Mouse (Mus musculus) embryo, embryonic 9.5 days (tissue): Measurements from ENCODE around the gene Mybpc1.

Experiments used
- DNase-seq: peaks from one replicate; pipeline ENCODE4 v3.0.0-alpha.2; 2017; ENCODE audit errors: extremely low spot score

Gene Mybpc1

DNA sequence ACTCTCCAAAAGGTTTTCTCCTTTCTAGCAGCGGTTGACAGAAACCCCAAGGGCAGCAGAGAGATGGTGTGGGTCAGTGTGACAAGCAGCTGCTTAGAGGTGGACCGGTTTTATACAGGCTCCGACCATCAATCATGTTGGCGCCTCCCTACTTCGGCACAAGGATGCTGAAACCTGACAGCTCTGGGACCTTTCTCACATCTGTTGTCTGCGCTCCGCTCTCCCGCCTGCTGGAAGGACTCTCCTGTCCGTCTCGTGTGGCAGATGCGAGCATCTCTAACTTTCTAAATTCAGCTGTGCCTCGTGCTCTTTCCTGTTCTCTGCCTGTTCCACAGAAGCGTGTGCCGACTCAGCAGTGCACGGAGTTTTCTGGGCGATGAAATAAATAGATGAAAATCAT, at the start of gene Mybpc1:
Gene Mybpc1 (minus strand): TSS at position 210 of the 400 bp plus-strand sequence.
- peak; percentile 51 for DNase-seq

DNA sequence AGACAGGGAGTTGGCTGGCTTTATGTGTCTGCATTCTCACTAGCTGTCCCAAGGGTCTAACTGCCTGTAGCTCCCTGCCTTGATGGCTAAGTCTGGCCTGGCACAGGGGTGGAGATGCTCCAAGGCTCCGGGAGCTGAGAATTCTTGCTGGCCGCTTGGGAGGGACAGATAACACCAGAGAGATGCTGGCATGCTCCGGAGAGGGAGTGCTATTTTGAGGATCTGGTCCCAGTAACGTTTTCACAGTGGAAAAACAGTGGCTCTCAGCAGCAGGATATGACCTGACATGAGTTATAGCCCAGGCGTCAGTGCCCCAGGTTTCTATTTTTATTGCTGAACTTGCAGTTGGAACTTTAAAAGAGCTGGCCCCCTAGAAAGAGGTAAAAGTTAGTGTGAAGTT, 40.5 kb upstream of the Mybpc1 start:
- no peak for DNase-seq

DNA sequence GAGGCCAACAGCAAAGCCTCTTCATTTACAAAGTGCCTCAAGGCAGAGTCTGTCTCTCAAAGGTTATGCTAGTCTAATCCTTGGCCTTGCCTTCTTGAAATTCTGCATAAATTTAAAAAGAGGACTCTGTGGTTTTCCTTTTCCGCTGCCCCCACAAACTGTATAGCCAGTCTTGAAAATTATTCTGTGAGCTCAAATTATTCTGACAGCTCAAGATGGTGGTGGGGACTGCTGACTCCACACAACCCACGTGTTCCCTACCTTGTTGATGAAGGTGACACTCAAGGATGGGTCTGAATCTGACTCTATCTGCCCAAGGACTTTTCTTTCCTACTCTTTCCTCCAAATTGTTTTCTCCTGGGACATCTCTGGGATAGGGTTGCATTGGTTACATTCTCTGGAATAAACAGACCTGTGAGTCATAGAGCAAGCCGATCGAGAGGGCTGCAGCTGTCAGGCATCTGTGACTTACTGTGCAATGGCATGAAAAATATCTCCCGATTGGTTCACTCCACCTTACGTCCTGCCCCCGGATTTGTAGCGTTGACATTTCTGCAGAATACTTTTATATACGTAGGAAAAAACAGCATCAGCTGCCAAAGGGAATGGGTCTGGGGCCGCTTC, 26.5 kb upstream of the Mybpc1 start:
- DNase-seq: no peak

DNA sequence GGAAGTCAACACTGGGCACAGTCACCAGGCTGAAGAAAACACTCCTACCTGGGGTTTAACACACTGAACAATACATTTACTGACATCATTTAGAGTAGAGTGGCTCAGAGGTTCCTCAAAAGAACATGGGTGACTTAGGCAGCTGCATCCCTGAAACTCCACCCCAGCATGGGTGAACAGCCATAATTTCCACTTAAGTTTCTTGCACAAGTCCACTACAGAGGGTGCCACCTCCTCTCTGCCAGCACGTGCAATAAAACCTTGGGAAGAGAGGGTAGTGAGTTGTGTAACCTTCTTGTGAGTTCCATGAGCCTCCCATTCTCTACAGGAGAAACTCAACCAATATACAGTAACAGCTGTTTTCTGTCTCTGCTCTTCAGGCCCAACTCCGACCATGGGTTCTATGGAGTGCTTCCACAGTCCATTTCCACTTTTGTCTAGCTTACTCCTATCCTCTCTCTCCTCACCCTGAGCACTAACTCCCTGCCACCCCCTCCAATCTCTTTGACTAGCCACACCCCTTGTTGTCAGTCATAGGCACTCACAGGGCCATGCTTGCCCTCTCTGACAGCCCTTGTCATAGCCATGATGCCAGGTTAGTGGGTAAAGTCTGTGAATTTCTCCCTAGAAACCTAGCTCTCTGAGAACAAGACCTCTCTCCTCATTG, 25.8 kb upstream of the Mybpc1 start:
- DNase-seq: no peak

DNA sequence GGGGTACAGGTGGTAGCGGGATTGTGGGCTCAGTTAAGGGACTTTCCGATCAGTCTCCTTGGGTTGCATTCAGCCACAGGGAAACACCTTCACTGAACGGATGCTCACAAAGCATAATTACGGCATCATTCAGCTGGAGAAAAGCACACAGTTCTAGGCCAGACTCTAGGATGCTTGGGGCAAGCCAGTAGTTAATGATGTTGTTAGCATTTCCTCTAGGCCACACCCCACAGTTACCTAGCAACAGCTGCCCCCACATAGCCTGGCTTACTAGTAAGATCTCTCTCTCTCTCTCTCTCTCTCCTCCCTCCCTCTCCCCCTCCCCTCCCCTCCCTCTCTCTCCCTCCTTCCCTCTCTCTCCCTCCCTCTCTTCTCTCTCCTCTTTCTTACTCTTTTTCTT, 22.1 kb upstream of the Mybpc1 start:
- no peak for DNase-seq

DNA sequence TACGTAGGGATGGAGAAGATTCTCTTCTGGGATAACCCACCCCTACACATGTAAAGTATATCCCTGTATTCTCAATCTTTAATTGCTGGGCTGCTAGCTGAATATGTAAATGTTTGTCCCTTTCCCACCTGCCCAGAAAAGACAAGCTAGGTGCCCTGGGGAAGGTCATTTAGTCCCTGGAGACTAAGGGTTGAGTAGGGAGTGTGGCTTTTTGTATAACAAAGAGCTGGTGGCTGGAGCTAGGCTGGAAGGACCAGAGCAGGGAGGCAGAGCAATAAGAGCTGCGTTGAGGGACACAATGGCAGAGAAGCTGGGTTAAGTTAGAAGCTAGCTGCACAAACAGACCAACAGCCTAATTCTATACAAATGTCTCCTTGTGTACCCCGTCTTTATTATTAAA, 21.2 kb upstream of the Mybpc1 start:
- DNase-seq: no peak

DNA sequence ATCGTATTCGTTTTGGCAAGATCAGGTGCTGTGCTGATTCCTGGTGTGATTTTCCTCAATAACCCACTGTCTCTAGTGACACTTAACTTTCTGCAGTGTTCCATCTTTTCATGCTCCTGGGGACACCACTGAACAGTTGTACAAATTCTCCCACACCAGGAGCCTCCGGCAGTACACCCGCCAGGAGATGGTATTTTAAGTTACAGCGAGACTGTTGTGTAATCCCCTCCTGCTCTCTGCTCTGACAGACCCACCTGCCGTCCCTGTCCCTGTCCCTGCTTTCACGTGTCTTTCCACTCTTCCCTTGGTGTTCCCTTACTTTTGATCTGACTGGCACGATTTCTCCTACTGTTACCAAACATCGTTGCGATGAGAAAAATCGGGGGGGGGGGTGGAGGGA, 19.3 kb upstream of the Mybpc1 start:
- DNase-seq: no peak

DNA sequence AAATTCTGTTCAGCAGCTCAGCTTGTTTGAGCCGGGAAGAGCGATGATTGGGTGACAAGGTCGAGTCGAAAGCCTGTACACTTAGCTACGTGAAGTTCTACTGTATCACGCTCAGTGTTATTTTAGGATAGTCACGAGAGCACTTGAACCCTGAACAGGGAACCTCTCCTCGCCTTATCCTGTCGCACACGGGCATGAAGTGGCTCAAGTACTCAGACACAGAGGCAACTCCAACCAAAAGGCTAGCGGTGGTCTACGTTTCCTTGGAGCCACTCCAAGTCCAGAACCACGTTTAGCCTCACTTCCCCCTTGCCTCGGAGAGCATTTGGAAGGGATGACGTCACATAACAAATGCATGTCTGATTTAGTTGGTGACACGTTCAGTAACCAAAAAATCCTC, 17.7 kb upstream of the Mybpc1 start:
- DNase-seq: no peak

DNA sequence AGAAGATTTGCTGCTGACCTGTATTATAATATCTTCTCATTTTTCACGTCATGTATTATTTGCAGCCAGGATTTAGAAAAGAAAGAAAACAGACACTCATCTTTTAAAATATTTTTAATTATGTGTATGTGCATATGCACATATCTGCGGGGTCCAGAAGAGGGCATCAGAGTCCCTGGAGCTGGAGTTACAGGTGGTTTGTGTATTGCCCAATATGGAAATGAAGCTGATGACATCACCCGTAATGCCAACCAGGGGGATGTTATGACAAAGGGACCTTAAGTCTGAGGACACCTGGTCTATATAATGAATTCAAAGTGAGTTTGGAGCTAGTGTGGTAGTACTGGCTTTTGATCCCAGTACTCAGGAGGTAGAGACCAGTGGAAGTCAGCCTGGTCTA, 15.9 kb upstream of the Mybpc1 start:
- DNase-seq: no peak

DNA sequence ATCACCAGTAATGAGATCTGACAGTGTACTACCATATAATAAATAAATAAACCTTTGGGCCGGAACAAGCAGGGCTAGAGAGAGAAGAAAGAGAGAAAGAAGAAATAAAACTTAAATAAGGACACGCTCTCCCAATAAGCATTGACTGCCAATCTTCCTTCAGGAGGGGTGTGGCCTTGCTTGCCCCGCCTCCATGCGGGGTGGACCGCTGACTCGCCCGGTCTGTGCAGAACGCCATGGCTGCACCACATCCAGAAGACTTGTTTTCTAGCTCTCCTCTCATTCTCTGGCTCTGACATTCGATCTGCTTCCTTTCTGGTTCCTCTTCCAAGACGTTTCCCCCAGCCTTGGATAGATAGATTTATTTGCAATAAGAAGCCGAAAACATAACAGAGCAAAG, 8.1 kb upstream of the Mybpc1 start:
- no peak for DNase-seq

DNA sequence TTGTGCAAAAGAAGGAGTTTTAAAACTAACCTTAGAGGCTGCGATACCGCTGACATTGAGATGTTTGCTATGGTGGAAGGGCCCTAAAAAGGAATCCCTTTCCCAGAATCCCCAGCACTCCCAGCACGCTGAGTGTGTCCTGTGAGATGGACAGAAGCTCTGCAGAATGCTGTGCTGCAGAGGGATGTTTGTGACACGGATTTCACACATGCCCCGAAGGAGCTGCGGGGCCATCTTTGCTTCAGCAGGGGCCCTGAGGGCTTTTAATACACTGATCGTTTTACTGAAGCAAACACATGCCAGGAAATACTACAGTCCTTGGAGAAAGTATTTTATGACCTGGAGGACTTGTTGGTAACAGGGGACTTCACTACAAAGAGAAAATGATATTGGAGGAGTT, 1.7 kb upstream of the Mybpc1 start:
- no peak for DNase-seq

DNA sequence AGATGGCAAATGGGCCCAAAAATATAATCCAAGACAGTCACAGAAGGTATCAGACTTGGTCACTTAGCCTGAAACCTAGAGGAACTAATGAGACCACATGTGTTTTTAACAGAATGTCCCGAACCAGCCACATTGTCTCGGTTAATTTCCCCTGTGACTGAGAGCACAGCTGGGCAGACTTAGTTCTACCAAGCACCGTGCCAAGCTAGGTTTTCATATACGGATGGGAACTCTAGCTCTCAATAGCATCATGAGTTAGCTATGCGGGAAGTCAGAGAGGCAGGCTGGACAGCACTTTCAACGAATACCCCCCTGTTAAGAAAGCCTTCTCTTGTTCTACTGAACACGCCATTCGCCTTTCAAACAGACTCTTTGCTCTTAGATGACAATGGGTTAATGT, 1.1 kb upstream of the Mybpc1 start:
- DNase-seq: no peak

DNA sequence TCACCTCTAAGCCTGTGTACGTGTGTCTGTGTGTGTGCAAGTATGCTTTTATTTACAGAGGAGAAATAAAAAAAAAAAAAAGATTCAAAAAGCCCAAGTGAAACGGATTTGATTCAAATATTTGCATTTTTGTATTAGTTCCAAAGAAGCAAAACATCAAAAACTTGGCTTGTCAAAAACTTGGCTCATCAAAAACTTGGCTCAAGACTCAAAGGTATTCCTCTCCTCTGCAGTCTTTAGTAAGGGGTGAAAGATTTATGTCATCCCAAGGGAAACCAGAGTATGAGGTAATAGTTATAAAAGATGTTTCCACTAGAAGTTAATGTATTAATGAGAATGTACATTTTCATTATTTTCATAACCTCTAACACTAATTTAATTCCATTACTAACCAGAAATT, 1.2 kb downstream of the Mybpc1 start:
- DNase-seq: no peak

DNA sequence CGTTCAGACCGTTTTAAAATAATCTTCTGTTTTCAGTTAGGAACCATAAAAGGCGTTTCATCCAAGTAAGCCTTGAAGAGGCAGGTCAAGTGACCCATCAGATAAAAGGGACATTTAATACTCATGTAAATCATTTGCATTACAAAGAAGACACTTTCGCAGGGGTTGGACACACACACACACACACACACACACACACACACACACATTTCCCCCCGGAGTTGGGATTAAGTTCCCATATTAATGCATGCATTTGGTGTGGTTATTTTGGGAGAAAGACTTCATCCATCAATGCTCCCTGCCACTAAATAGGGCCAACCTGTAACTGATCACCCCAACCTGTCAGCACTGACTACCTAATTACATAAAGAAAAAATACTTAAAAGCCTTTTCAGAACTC, 1.7 kb downstream of the Mybpc1 start:
- peak; percentile 12 for DNase-seq

DNA sequence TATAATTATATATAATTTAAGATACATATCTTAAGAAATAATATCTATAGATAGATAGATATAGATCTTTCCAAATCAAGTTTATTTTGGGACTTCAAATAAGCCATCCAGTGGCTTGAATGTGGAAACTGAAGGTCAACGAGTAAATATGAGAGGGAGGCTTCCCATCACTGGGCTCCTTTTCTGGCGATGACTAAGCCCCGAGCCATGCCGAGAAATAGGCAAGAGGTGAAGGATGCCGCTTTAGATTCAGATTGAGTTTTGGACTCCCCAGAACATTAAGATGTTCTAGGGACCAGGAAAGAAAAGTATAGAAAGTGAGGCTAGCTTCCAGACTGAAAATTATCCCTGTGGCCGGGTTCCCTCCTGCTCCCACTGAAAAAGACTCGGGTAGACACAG, 4.4 kb downstream of the Mybpc1 start:
- no peak for DNase-seq

DNA sequence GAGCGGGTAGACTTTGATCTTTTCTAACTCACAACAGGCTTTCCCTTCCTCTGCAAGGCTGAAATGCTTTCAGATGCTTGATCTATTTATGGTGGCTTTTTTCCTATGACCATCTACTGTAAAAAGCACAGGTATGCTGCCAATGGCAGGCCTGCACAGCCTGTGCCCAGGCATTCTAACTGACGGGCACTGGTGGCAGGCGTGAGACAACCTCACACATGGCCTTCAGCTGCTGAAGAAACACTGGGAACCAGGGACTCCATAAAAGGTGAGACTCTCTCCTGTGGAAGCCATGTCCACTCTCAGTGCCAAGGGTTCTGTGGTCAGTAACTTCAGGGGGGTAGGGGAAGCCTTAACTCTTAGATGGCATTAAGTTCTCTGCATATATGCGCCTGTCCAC, 12.6 kb downstream of the Mybpc1 start:
- no peak for DNase-seq

DNA sequence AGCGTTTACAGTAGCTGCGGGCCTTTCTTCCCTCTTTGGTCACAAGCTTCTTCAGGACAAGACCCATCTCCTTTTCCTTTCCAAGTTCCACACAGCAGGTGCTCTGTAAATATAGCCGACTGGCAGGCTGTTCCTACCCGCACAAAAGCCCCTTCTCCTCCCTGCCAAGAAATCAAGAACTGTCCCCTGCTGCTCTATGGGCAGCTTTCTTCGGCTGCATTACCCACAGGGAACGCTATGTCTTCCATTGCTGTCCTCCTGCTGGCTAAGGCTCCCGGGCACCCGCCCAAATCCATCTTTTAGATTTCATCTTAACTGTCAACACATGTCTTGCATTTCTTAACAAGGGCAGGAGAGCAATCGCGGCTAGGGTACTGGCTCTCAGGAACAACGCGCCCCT, 13.9 kb downstream of the Mybpc1 start:
- DNase-seq: no peak

DNA sequence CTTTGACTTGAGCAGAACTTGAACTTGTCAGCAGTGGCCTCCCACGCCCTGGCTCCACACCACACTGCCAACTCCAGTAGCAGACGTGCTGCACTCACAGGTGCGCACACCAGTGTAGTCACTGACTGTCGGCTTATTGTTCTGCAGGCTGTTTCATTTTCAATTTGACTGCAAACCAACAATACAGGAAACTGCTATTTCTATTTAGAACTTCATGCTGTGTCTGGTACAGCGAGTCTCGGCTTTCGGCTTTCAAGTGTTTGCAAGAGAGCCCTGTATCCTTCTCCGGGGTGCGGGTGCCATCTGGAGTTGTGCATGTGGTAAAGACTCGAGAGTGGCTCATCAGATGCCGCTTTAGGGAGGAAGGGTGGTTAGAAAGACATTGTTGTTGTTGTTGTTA, 20.5 kb downstream of the Mybpc1 start:
- no peak for DNase-seq

DNA sequence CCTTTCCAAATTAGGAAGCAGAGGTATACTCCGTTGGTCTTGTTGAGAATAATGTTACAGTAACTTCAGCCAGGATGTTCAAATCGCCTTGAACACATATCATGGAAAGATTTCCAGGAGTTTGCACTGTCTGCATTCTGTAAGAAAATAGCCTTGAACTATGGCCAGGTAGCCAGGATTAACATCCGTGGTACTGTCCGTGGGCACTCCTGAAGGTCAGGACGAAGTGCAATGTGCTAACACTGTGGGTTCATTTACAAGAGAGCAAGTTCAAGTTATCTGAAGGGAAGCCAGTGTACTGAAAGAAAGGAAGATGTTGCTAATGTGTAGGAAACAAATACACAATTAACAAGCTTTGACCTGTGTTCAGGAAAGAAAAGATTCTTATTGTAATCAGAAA, 24.2 kb downstream of the Mybpc1 start:
- no peak for DNase-seq

DNA sequence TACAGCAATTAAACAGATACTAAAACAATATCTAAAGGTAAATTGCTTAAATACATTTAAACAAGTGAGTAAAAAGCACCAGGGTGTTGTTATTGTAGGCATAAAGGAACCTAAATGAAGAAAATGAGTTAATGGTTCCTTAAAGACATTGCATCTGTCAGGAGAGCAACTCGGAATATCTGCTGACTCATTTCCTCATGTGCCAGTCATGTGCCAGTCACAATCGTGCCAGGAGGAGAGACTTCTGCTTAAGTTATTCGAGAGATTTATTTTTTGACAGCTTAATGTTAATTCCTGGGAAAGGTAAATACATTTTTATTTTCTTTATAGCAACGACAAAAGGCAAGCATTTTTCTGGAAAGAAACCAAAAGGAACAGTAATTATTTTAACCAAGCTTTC, 26.3 kb downstream of the Mybpc1 start:
- no peak for DNase-seq

DNA sequence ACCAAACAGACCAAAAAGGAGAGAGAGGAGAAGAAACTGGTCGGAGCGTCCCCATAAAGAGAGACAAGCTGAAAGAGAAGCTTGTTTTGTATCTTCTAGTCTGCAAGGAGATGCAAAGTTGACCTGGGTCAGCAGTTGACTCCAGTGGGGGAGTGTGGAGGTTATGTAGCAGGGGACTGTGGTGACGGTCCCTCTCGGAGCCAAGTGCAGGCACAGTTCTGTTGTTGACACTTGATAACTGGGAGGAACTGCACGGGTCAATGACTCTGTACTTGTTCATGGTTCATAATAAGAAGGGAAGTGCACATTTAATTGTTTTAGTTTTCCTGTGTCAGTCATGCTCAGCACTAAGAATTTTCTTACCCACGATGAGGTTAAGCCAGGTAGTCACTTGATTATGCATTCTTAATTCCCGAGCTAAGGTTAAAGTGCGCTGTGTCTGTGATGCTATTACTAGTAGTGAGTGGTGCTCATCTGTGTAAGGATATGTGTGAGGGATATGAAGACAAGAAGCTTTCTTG, 30.8 kb downstream of the Mybpc1 start:
- DNase-seq: no peak

DNA sequence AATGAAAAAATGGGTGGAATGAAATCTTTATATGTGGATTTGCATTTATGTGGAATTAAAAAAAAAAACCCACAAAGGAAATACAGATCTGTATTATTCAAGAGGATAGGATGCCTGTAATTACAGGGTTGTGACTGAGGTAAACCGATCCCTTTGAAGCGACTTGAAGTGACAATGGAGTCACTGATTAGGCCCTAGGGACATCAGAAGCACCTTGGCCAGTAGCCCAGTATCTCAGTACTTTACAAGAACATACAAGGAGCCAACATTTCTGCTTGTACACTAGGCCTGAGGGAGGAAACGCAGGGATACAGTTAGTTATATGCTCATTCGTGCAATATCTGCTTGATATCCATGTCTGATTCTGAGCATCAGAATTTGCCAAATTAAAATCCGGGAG, 32.8 kb downstream of the Mybpc1 start:
- no peak for DNase-seq

DNA sequence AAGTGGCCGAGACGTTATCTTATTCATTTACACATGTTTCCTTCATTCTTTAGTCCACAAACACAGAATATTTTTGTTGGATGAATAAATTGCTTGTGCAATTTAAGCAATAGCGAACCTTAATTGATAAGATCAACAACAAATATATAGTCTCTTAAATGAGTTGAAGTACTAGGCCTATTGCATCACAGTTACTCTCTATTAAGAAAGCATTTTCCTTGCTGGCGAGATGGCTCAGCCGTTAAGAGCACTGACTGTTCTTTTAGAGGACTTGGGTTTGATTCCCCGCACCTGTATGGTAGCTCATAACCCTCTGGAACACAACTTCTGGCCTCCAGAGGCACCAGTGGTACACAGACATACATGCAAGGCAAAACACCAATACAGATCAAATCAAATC, 47.9 kb downstream of the Mybpc1 start:
- no peak for DNase-seq

DNA sequence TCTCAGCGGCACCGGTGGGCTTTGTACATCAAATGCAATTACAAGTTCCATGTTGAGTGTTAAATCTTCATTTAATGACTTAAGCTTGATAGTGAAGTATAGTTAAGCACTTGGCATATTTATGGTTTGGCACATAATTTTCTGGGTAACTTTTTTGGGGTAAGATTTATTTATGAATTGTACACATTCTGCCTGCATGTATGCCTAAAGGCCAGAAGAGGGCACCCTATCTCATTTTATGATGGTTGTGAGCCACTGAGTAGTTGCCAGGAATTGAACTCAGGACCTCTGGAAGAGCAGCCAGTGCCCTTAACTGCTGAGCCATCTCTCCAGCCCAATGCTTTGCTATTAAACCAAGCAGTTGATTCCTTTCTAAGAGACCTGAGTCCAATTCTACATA, 52.2 kb downstream of the Mybpc1 start:
- no peak for DNase-seq
